Mouse (Mus musculus) layer of hippocampus, adult 2 months (tissue): ENCODE data around the gene Zfpm1. TPM values are rescaled to one million over a fixed set of nuclear protein-coding genes. Genes with fewer than 3 reads are reported as not detected.
A peak's percentile ranks its signal among the peaks of the same experiment; 100 is the strongest.

Experiments
- DNase-seq, 2 experiments: peaks; one replicate each; pipeline ENCODE4 v3.0.0; 2022; ENCODE audit warnings: low spot score in 2 of 2
- H3K27ac ChIP-seq: fragments of 200-600 bp; 2 replicates; pipeline ENCODE4 v1.8.1; 2022
- H3K4me3 ChIP-seq: fragments of 200-600 bp; 2 replicates; pipeline ENCODE4 v1.8.1; 2022; ENCODE audit warnings: mild to moderate bottlenecking
- CTCF ChIP-seq: fragments of 200-600 bp; conservative IDR thresholded peaks from 2 replicates; pipeline ENCODE4 v1.8.1; 2022; ENCODE audit warnings: antibody characterized with exemption, mild to moderate bottlenecking, moderate library complexity
- total RNA-seq, 2 experiments: library from RNA; stranded (reverse); gene quantifications; 2 replicates each; pipeline ENCODE4 v1.2.3; 2021

Gene Zfpm1
- total RNA-seq, 2 experiments from 2014 or later: 45.1 to 45.6 TPM

GRCm38 (mm10) chr8:122326114-122326542 is 44.2 kb downstream of the Zfpm1 start:
- no peak for TF ChIP-seq CTCF
- DNase-seq: no peak
- Histone ChIP-seq H3K4me3 (no peak overlapping the region), H3K27ac (no peak overlapping the region)

- Histone ChIP-seq H3K4me3 (no peak overlapping the region), H3K27ac (peak overlapping the region; percentile 68; the same call in 1 of the 2 replicates)
- no peak for TF ChIP-seq CTCF
- no peak for DNase-seq
Observed at GRCm38 (mm10) chr8:122329072-122329471, 47.1 kb downstream of the Zfpm1 start.

- DNase-seq: no peak
- no peak for TF ChIP-seq CTCF
- peak overlapping the region; percentile 43 for H3K27ac ChIP-seq
- H3K4me3 ChIP-seq: no peak overlapping the region
Observed at GRCm38 (mm10) chr8:122329553-122330239, 47.8 kb downstream of the Zfpm1 start.

- TF ChIP-seq CTCF: no peak
- Histone ChIP-seq H3K4me3 (no peak overlapping the region), H3K27ac (peak overlapping the region; percentile 65; the same call in 1 of the 2 replicates)
- DNase-seq: no peak
Observed at GRCm38 (mm10) chr8:122330446-122331133, 48.6 kb downstream of the Zfpm1 start.

- no peak overlapping the region for H3K4me3 ChIP-seq
- DNase-seq: no peak
- peak overlapping the region; percentile 65; the same call in 1 of the 2 replicates for H3K27ac ChIP-seq
- TF ChIP-seq CTCF: no peak
Observed at GRCm38 (mm10) chr8:122331134-122331523, 49.2 kb downstream of the Zfpm1 start.

GRCm38 (mm10) chr8:122332753-122333506 is 51.0 kb downstream of the Zfpm1 start:
- DNase-seq: peak; percentile 70 to 92
- peak; percentile 98 for TF ChIP-seq CTCF
- Histone ChIP-seq H3K27ac (no peak overlapping the region), H3K4me3 (no peak overlapping the region)

GRCm38 (mm10) chr8:122333531-122333930 is 51.6 kb downstream of the Zfpm1 start:
- no peak for TF ChIP-seq CTCF
- no peak overlapping the region for H3K27ac ChIP-seq
- H3K4me3 ChIP-seq: no peak overlapping the region
- DNase-seq: no peak

GRCm38 (mm10) chr8:122334791-122335490 is 53.0 kb downstream of the Zfpm1 start:
- TF ChIP-seq CTCF: no peak
- no peak for DNase-seq
- Histone ChIP-seq H3K4me3 (no peak overlapping the region), H3K27ac (no peak overlapping the region)

- no peak for TF ChIP-seq CTCF
- peak overlapping the region; percentile 66 for H3K4me3 ChIP-seq
- no peak for DNase-seq
- peak overlapping the region; percentile 76 for H3K27ac ChIP-seq
Observed at GRCm38 (mm10) chr8:122335638-122336250, 53.8 kb downstream of the Zfpm1 start.

- 0 out of 2 replicates have a peak, but pooled peaks have one; percentile 11 for TF ChIP-seq CTCF
- Histone ChIP-seq H3K27ac (peak overlapping the region; percentile 76), H3K4me3 (peak overlapping the region; percentile 66)
- DNase-seq: peak in 1 of 2 experiments; percentile 67
Observed at GRCm38 (mm10) chr8:122336251-122336910, 54.4 kb downstream of the Zfpm1 start.

GRCm38 (mm10) chr8:122338852-122339251 is 56.9 kb downstream of the Zfpm1 start:
- no peak for DNase-seq
- peak; percentile 57 for TF ChIP-seq CTCF
- no peak overlapping the region for H3K27ac ChIP-seq
- H3K4me3 ChIP-seq: no peak overlapping the region
